Mouse (Mus musculus) CH12.LX (cell line): Measurements from ENCODE around the gene Klhdc2. TPM values are rescaled to one million over a fixed set of nuclear protein-coding genes. Genes with fewer than 3 reads are reported as not detected.

Source experiments
- DNase-seq: peaks from one replicate; pipeline ENCODE4 v3.0.0-alpha.2; 2013; ENCODE audit errors: extremely low read depth
- H3K27ac ChIP-seq: 2 replicates; pipeline ENCODE4 v1.5.1; 2012; ENCODE audit warnings: low read depth, mild to moderate bottlenecking, control low read depth, moderate library complexity; ENCODE audit not compliant: insufficient read depth
- H3K27me3 ChIP-seq: replicated peaks from 2 replicates; pipeline ENCODE3; 2012; ENCODE audit warnings: inconsistent platforms
- H3K36me3 ChIP-seq, 2 experiments: replicated peaks in 1 of 2; 2 replicates each; pipeline versions ENCODE3 to v1.6.1; 2012; ENCODE audit warnings: inconsistent platforms in 1 of 2, low read length in 1 of 2, mild to moderate bottlenecking in 1 of 2, mixed read lengths in 1 of 2, moderate library complexity in 1 of 2; ENCODE audit not compliant: control insufficient read depth in 1 of 2, insufficient read depth in 1 of 2
- H3K4me1 ChIP-seq, 2 experiments: 2 replicates each; pipeline ENCODE4 v1.6.1; 2012; ENCODE audit warnings: inconsistent platforms in 1 of 2, moderate library complexity in 1 of 2; ENCODE audit not compliant: insufficient read depth in 2 of 2, control insufficient read depth in 1 of 2
- H3K4me2 ChIP-seq: 2 replicates; pipeline ENCODE4 v1.6.1; 2012; ENCODE audit warnings: low read depth, mild to moderate bottlenecking, control low read depth; ENCODE audit not compliant: poor library complexity, insufficient read depth, severe bottlenecking
- H3K4me3 ChIP-seq, 3 experiments: fragments of 150-350 bp in 1 of 3; sonication (generic) in 1 of 3; replicated peaks in 1 of 3; 2 replicates each; pipeline versions ENCODE3 to v1.5.1; 2011 to 2012; ENCODE audit warnings: low read depth in 2 of 3, low read length in 2 of 3, mild to moderate bottlenecking in 2 of 3, moderate library complexity in 2 of 3, control low read depth in 1 of 3, improper control_type of control experiment in 1 of 3, inconsistent platforms in 1 of 3, mixed read lengths in 1 of 3; ENCODE audit not compliant: poor library complexity in 1 of 3
- H3K79me2 ChIP-seq: replicated peaks from 2 replicates; pipeline ENCODE4 v1.6.1; 2012; ENCODE audit warnings: mild to moderate bottlenecking, moderate library complexity; ENCODE audit not compliant: control insufficient read depth, poor library complexity, insufficient read depth, severe bottlenecking; ENCODE audit errors: extremely low read depth
- H3K9ac ChIP-seq: 2 replicates; pipeline ENCODE4 v1.6.1; 2012; ENCODE audit warnings: low read depth, mild to moderate bottlenecking, control low read depth, moderate library complexity; ENCODE audit not compliant: insufficient read depth
- H3K9me3 ChIP-seq: replicated peaks from 2 replicates; pipeline ENCODE3; 2012; ENCODE audit warnings: low read length, inconsistent platforms, mixed read lengths
- BHLHE40 ChIP-seq: IDR thresholded peaks from 2 replicates; pipeline ENCODE4 v1.6.1; 2011; ENCODE audit warnings: mild to moderate bottlenecking, low read depth, low read length, improper control_type of control experiment
- CHD1 ChIP-seq: IDR thresholded peaks from 2 replicates; pipeline ENCODE4 v1.6.1; 2012; ENCODE audit warnings: low read depth, low read length, improper control_type of control experiment, inconsistent platforms
- CHD2 ChIP-seq: IDR thresholded peaks from 2 replicates; pipeline ENCODE4 v1.6.1; 2011; ENCODE audit warnings: low read length, improper control_type of control experiment
- CTCF ChIP-seq, 2 experiments: IDR thresholded peaks in 1 of 2; conservative IDR thresholded peaks in 1 of 2; 2 replicates each; pipeline ENCODE4 v1.5.1; 2011 to 2012; ENCODE audit warnings: low read depth in 2 of 2, low read length in 2 of 2, improper control_type of control experiment in 1 of 2, inconsistent platforms in 1 of 2, mild to moderate bottlenecking in 1 of 2, moderate library complexity in 1 of 2
- E2F4 ChIP-seq: IDR thresholded peaks from 2 replicates; pipeline ENCODE4 v1.6.1; 2011; ENCODE audit warnings: low read depth, low read length, improper control_type of control experiment; ENCODE audit not compliant: insufficient replicate concordance
- ELF1 ChIP-seq: IDR thresholded peaks from 2 replicates; pipeline ENCODE4 v1.6.1; 2014; ENCODE audit warnings: low read depth, mild to moderate bottlenecking, inconsistent platforms, low read length, improper control_type of control experiment
- EP300 ChIP-seq: IDR thresholded peaks from 2 replicates; pipeline ENCODE4 v1.6.1; 2011; ENCODE audit warnings: low read length, improper control_type of control experiment
- ETS1 ChIP-seq: conservative IDR thresholded peaks from 2 replicates; pipeline ENCODE4 v1.6.1; 2012; ENCODE audit warnings: low read depth, mild to moderate bottlenecking, inconsistent platforms, low read length, improper control_type of control experiment, moderate library complexity
- GABPA ChIP-seq: IDR thresholded peaks from 2 replicates; pipeline ENCODE4 v1.6.1; 2012; ENCODE audit warnings: low read depth, low read length, improper control_type of control experiment, inconsistent platforms; ENCODE audit not compliant: insufficient replicate concordance
- HCFC1 ChIP-seq: IDR thresholded peaks from 2 replicates; pipeline ENCODE4 v1.6.1; 2012; ENCODE audit warnings: low read depth, mild to moderate bottlenecking, inconsistent platforms, low read length, improper control_type of control experiment
- IRF4 ChIP-seq: IDR thresholded peaks from 2 replicates; pipeline ENCODE4 v1.6.1; 2014; ENCODE audit warnings: low read depth, mild to moderate bottlenecking, inconsistent platforms, low read length, improper control_type of control experiment
- JUN ChIP-seq: IDR thresholded peaks from 2 replicates; pipeline ENCODE4 v1.6.1; 2011; ENCODE audit warnings: low read depth, mild to moderate bottlenecking, low read length, improper control_type of control experiment, moderate library complexity; ENCODE audit not compliant: insufficient read depth
- JUND ChIP-seq: conservative IDR thresholded peaks from 2 replicates; pipeline ENCODE4 v1.6.1; 2011; ENCODE audit warnings: low read depth, low read length, improper control_type of control experiment
- KAT2A ChIP-seq: IDR thresholded peaks from 2 replicates; pipeline ENCODE4 v1.6.1; 2012; ENCODE audit warnings: low read length, improper control_type of control experiment, inconsistent platforms; ENCODE audit not compliant: insufficient replicate concordance
- MAFK ChIP-seq: IDR thresholded peaks from 2 replicates; pipeline ENCODE4 v1.6.1; 2011; ENCODE audit warnings: low read length, improper control_type of control experiment; ENCODE audit not compliant: insufficient replicate concordance
- MAX ChIP-seq: IDR thresholded peaks from 2 replicates; pipeline ENCODE4 v1.6.1; 2011; ENCODE audit warnings: low read length, improper control_type of control experiment
- MAZ ChIP-seq: IDR thresholded peaks from 2 replicates; pipeline ENCODE4 v1.6.1; 2012; ENCODE audit warnings: low read depth, mild to moderate bottlenecking, inconsistent platforms, low read length, improper control_type of control experiment, moderate library complexity
- MEF2A ChIP-seq: IDR thresholded peaks from 2 replicates; pipeline ENCODE4 v1.6.1; 2014; ENCODE audit warnings: low read depth, mild to moderate bottlenecking, inconsistent platforms, low read length, improper control_type of control experiment, borderline replicate concordance
- MXI1 ChIP-seq: IDR thresholded peaks from 2 replicates; pipeline ENCODE4 v1.6.1; 2011; ENCODE audit warnings: mild to moderate bottlenecking, low read depth, low read length, improper control_type of control experiment
- MYC ChIP-seq: IDR thresholded peaks from 2 replicates; pipeline ENCODE4 v1.6.1; 2011; ENCODE audit warnings: low read depth, mild to moderate bottlenecking, improper control_type of control experiment, low read length
- NELFE ChIP-seq: IDR thresholded peaks from 2 replicates; pipeline ENCODE4 v1.6.1; 2011; ENCODE audit warnings: low read depth, low read length, improper control_type of control experiment
- NRF1 ChIP-seq: IDR thresholded peaks from 2 replicates; pipeline ENCODE4 v1.6.1; 2014; ENCODE audit warnings: low read depth, mild to moderate bottlenecking, inconsistent platforms, low read length, improper control_type of control experiment, moderate library complexity
- PAX5 ChIP-seq: IDR thresholded peaks from 2 replicates; pipeline ENCODE4 v1.6.1; 2012; ENCODE audit warnings: low read length, inconsistent platforms, mixed read lengths
- POLR2A ChIP-seq: IDR thresholded peaks from 2 replicates; pipeline ENCODE4 v1.6.1; 2011; ENCODE audit warnings: low read depth, mild to moderate bottlenecking, improper control_type of control experiment, low read length
- POLR2AphosphoS2 ChIP-seq: IDR thresholded peaks from 2 replicates; pipeline ENCODE4 v1.6.1; 2011; ENCODE audit warnings: low read depth, low read length, improper control_type of control experiment
- RAD21 ChIP-seq: IDR thresholded peaks from 2 replicates; pipeline ENCODE4 v1.6.1; 2011; ENCODE audit warnings: low read depth, mild to moderate bottlenecking, low read length, improper control_type of control experiment, moderate library complexity
- RCOR1 ChIP-seq: conservative IDR thresholded peaks from 2 replicates; pipeline ENCODE4 v1.6.1; 2012; ENCODE audit warnings: low read depth, mild to moderate bottlenecking, inconsistent platforms, low read length, improper control_type of control experiment
- SIN3A ChIP-seq: IDR thresholded peaks from 2 replicates; pipeline ENCODE4 v1.6.1; 2012; ENCODE audit warnings: low read length, improper control_type of control experiment, inconsistent platforms
- SMC3 ChIP-seq: IDR thresholded peaks from 2 replicates; pipeline ENCODE4 v1.6.1; 2011; ENCODE audit warnings: low read depth, low read length, improper control_type of control experiment
- TBP ChIP-seq: conservative IDR thresholded peaks from 2 replicates; pipeline ENCODE4 v1.6.1; 2011; ENCODE audit warnings: low read depth, low read length, improper control_type of control experiment
- TCF12 ChIP-seq: IDR thresholded peaks from 2 replicates; pipeline ENCODE4 v1.6.1; 2014; ENCODE audit warnings: low read depth, mild to moderate bottlenecking, inconsistent platforms, low read length, improper control_type of control experiment
- UBTF ChIP-seq: IDR thresholded peaks from 2 replicates; pipeline ENCODE4 v1.6.1; 2012; ENCODE audit warnings: low read depth, mild to moderate bottlenecking, inconsistent platforms, low read length, improper control_type of control experiment, moderate library complexity
- USF1 ChIP-seq: IDR thresholded peaks from 2 replicates; pipeline ENCODE4 v1.6.1; 2014; ENCODE audit warnings: low read depth, mild to moderate bottlenecking, inconsistent platforms, low read length, improper control_type of control experiment
- USF2 ChIP-seq: conservative IDR thresholded peaks from 2 replicates; pipeline ENCODE4 v1.6.1; 2011; ENCODE audit warnings: low read depth, low read length, improper control_type of control experiment
- ZC3H11A ChIP-seq: IDR thresholded peaks from 2 replicates; pipeline ENCODE4 v1.6.1; 2012; ENCODE audit warnings: low read depth, mild to moderate bottlenecking, inconsistent platforms, low read length, improper control_type of control experiment
- ZKSCAN1 ChIP-seq: IDR thresholded peaks from 2 replicates; pipeline ENCODE4 v1.6.1; 2012; ENCODE audit warnings: low read depth, inconsistent platforms, low read length, improper control_type of control experiment, borderline replicate concordance
- ZMIZ1 ChIP-seq: IDR thresholded peaks from 2 replicates; pipeline ENCODE4 v1.6.1; 2012; ENCODE audit warnings: low read depth, mild to moderate bottlenecking, inconsistent platforms, low read length, improper control_type of control experiment
- ZNF384 ChIP-seq: IDR thresholded peaks from 2 replicates; pipeline ENCODE4 v1.6.1; 2012; ENCODE audit warnings: low read depth, low read length, improper control_type of control experiment, inconsistent platforms
- dilution Hi-C: fragments of 300-500 bp; cut with MboI; formaldehyde crosslinking; loops from 2 replicates; pipeline ENCODE4 v1.14.3; 2020; ENCODE audit warnings: low sequenced_read_pairs; ENCODE audit not compliant: extremely low pct_unique_long_range_greater_than_20kb, extremely low pct_ligation_motif_present
- in situ Hi-C: fragments of 300-500 bp; cut with MboI; formaldehyde crosslinking; loops from 3 replicates; pipeline ENCODE4 v1.14.3; 2019; ENCODE audit warnings: low sequenced_read_pairs, low pct_ligation_motif_present, low pct_unique_long_range_greater_than_20kb, mixed read lengths
- polyA plus RNA-seq: library from polyadenylated mRNA; unstranded; fragments of >175 nt; gene quantifications from 2 replicates; pipeline ENCODE4 v1.2.1, GENCODE M21; 2012; ENCODE audit warnings: low read depth; ENCODE audit not compliant: insufficient read length
- total RNA-seq, 2 experiments: library from RNA; depleted of rRNA; stranded (reverse); fragments of 300-350 nt in 1 of 2; fragments of >200 nt in 1 of 2; gene quantifications; 2 replicates each; pipeline ENCODE4 v1.2.3; 2012 to 2014

Gene Klhdc2
- total and polyA plus RNA-seq, 3 experiments: 81.8 to 280 (median 103) TPM

DNA sequence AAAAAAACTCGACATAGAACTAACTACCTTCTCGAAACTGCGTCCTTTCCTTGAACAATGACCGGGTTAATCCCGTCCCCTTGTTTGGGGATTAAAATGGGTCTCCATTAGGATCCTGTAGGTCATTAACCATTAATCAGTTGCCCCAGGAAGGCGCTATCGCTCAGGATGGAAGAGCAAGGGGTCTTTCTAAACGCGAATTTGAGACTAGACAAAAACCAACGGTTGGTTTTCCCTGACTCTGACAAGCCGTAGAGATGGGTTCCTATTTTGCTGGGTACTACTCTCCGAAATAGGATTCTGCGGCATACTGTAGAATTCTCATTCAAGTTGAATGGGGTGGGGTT, 60.8 kb downstream of the Klhdc2 start:
- Histone ChIP-seq H3K4me1 (peaks cover 5 to 13% of the 10 kb centered on the region in 2 experiments), H3K9ac (peak overlapping the region; percentile 97), H3K36me3 (peaks cover 22 to 30% of the 10 kb centered on the region in 2 experiments), H3K4me3 (peak overlapping the region; percentile 90 to 99 (median 96)), H3K79me2 (peaks cover 23% of the 10 kb centered on the region)
- in situ Hi-C loops: loop anchor here (10.0 kb wide), 2 partner anchors 218 to 338 kb away; no protein-coding TSS in a partner anchor
- no peak for TF ChIP-seq SMC3
- TF ChIP-seq ETS1: no peak
- TF ChIP-seq RCOR1: no peak
- peak; percentile 1; the same call in 1 of the 2 replicates for TF ChIP-seq NELFE
- peak; percentile 6; the same call in 1 of the 2 replicates for TF ChIP-seq TCF12
- peak; percentile 0; the same call in 1 of the 2 replicates for TF ChIP-seq ELF1
- no peak for TF ChIP-seq POLR2AphosphoS2
- no peak for TF ChIP-seq GABPA
- no peak for TF ChIP-seq JUND
- no peak for TF ChIP-seq MAFK
- TF ChIP-seq MEF2A: peak; percentile 2; the same call in 1 of the 2 replicates
- no peak for TF ChIP-seq RAD21
- TF ChIP-seq MAX: no peak
- no peak; the same call in 1 of the 2 replicates for TF ChIP-seq MXI1
- 0 out of 2 replicates have a peak, but pooled peaks have one; percentile 32 for TF ChIP-seq UBTF
- no peak for TF ChIP-seq CHD2
- peak; percentile 44; the same call in 1 of the 2 replicates for TF ChIP-seq CHD1
- TF ChIP-seq TBP: no peak; the same call in 1 of the 2 replicates
- no peak; the same call in 1 of the 2 replicates for TF ChIP-seq SIN3A
- no peak for TF ChIP-seq NRF1
- TF ChIP-seq USF2: no peak
- no peak for TF ChIP-seq JUN
- TF ChIP-seq MYC: no peak
- TF ChIP-seq E2F4: no peak
- no peak for TF ChIP-seq MAZ
- TF ChIP-seq EP300: no peak
- TF ChIP-seq IRF4: no peak
- no peak for TF ChIP-seq PAX5
- TF ChIP-seq ZMIZ1: no peak
- 0 out of 2 replicates have a peak, but pooled peaks have one; percentile 3 for TF ChIP-seq BHLHE40
- no peak for TF ChIP-seq KAT2A
- no peak for TF ChIP-seq ZKSCAN1
- TF ChIP-seq CTCF (conservative IDR thresholded peaks at IDR 0.05 in 1 of 2, IDR thresholded peaks at IDR 0.05 in 1 of 2; ENCODE audit: low read depth in 2 of 2, low read length in 2 of 2): peak in 1 of 2 experiments; percentile 13; a peak in 1 of 4 replicates
- no peak for TF ChIP-seq POLR2A
- no peak for TF ChIP-seq ZC3H11A
- TF ChIP-seq HCFC1: no peak
- TF ChIP-seq ZNF384: peak; percentile 50; the same call in 1 of the 2 replicates
- no peak for TF ChIP-seq USF1
- TF ChIP-seq, all 38 proteins: peak for 9
- H3K9me3 ChIP-seq: no peaks in the 10 kb centered on the region
- no peak overlapping the region for H3K27ac ChIP-seq
- H3K27me3 ChIP-seq: no peaks in the 10 kb centered on the region
- no peak for DNase-seq
- peak overlapping the region; percentile 69 for H3K4me2 ChIP-seq
- dilution Hi-C loops: no loop called here
